Mouse (Mus musculus): ENCODE measurements around the gene Elavl2. TPM values are rescaled to one million over a fixed set of nuclear protein-coding genes. Genes with fewer than 3 reads are reported as not detected.

Gene Elavl2
- not detected for total RNA-seq (2023)

DNA sequence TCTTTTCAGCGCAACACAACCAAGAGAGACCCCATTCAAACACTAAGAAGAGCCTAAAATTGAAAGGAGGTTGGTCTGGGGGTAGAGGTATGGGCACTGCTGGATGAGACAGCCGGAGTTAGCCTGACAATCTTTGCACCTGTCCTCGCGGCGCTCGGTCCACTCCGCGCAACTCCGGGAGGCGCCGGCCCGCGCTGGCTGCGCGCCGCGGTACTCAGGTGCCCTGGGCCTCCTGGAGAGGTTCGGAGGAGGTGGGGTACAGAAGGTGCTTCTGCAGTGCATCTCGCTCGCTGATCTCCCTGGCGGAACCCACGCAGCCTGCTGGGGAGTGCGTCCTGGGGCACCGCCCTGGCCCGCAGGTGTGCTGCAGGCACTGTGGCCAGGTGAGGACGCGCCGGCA, at the start of gene Elavl2:
TSS of gene Elavl2 (minus strand) at position 363 of the 400 bp plus-strand sequence.

